Mouse (Mus musculus): ENCODE measurements around the gene Plekhg4. TPM values are rescaled to one million over a fixed set of nuclear protein-coding genes. Genes with fewer than 3 reads are reported as not detected.

The Plekhg4 gene
- polyA plus RNA-seq, 1 experiment from 2014 or later = 0.52 TPM

DNA sequence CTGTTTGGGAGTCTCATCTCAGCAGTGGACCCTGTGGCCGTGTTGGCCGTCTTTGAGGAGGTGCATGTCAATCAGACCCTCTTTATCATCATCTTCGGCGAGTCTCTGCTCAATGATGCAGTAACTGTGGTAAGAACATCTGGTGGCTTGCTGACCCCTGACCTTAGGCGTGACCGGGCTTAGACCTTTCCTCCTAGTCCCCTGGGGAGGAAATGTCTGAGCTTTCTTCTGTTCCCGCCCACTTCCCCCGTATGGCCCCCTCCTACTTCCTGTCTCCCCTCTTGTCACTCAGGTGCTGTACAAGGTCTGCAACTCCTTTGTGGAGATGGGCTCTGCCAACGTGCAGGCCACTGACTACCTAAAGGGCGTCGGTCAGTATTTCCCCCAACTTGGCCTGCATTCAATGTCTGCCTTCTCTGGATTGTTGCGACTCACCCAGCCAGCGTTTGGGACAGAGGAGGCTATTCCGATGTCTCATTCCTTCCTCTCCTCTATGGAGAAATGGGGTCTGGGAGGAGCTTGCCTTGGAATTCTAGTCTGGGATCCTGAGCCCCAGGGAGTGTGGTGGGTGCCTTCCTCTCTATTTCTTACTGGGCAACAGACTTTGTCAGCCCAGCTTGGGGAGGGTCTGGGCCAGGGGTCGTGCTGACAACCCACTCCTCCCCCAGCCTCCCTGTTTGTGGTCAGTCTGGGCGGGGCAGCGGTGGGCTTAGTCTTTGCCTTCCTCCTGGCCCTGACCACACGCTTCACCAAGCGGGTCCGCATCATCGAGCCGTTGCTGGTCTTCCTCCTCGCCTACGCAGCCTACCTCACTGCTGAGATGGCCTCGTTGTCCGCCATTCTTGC, 17.7 kb upstream of the Plekhg4 start:
- DNase-seq (ENCODE audit: low spot score) = peak; percentile 63
- Histone ChIP-seq H3K4me3 (peak overlapping the region; percentile 7; the same call in 1 of the 2 replicates), H3K36me3 (peaks cover 28% of the 10 kb centered on the region), H3K9me3 (no peaks in the 10 kb centered on the region), H3K4me1 (replicated peaks) (peaks cover 44% of the 10 kb centered on the region), H3K27ac (peak overlapping the region; percentile 54), H3K27me3 (ENCODE audit: insufficient read depth, poor library complexity, severe bottlenecking) (peaks cover 38% of the 10 kb centered on the region)
- 49% methylated on average over 26 of the region's 26 CpGs for WGBS

- 79% methylated on average over 14 of the region's 14 CpGs for WGBS
- Histone ChIP-seq H3K27me3 (ENCODE audit: insufficient read depth, poor library complexity, severe bottlenecking) (peaks cover 28% of the 10 kb centered on the region), H3K36me3 (peaks cover 28% of the 10 kb centered on the region), H3K4me3 (no peak overlapping the region), H3K4me1 (replicated peaks) (peaks cover 39% of the 10 kb centered on the region), H3K27ac (no peak overlapping the region), H3K9me3 (no peaks in the 10 kb centered on the region)
- no peak for DNase-seq (ENCODE audit: low spot score)
Measured at GRCm38 (mm10) chr8:105356681-105357080, 16.4 kb upstream of the Plekhg4 start.

- H3K27ac ChIP-seq = no peak overlapping the region
- no peak overlapping the region for H3K4me3 ChIP-seq
- H3K36me3 ChIP-seq = peaks cover 41% of the 10 kb centered on the region
- no peak for DNase-seq (ENCODE audit: low spot score)
- no peaks in the 10 kb centered on the region for H3K9me3 ChIP-seq
- peaks cover 23% of the 10 kb centered on the region for H3K27me3 ChIP-seq (ENCODE audit: insufficient read depth, poor library complexity, severe bottlenecking)
- H3K4me1 ChIP-seq (replicated peaks) = peaks cover 34% of the 10 kb centered on the region
- 67% methylated on average over 15 of the region's 15 CpGs for WGBS
Measured at GRCm38 (mm10) chr8:105359208-105359607, 13.9 kb upstream of the Plekhg4 start.

- H3K27me3 ChIP-seq (ENCODE audit: insufficient read depth, poor library complexity, severe bottlenecking) = peaks cover 23% of the 10 kb centered on the region
- H3K9me3 ChIP-seq = no peaks in the 10 kb centered on the region
- no peak overlapping the region for H3K27ac ChIP-seq
- H3K36me3 ChIP-seq = peaks cover 45% of the 10 kb centered on the region
- peaks cover 31% of the 10 kb centered on the region for H3K4me1 ChIP-seq (replicated peaks)
- WGBS = 52% methylated on average over 4 of the region's 4 CpGs
- no peak overlapping the region for H3K4me3 ChIP-seq
- no peak for DNase-seq (ENCODE audit: low spot score)
Measured at GRCm38 (mm10) chr8:105359646-105360045, 13.4 kb upstream of the Plekhg4 start.

DNA sequence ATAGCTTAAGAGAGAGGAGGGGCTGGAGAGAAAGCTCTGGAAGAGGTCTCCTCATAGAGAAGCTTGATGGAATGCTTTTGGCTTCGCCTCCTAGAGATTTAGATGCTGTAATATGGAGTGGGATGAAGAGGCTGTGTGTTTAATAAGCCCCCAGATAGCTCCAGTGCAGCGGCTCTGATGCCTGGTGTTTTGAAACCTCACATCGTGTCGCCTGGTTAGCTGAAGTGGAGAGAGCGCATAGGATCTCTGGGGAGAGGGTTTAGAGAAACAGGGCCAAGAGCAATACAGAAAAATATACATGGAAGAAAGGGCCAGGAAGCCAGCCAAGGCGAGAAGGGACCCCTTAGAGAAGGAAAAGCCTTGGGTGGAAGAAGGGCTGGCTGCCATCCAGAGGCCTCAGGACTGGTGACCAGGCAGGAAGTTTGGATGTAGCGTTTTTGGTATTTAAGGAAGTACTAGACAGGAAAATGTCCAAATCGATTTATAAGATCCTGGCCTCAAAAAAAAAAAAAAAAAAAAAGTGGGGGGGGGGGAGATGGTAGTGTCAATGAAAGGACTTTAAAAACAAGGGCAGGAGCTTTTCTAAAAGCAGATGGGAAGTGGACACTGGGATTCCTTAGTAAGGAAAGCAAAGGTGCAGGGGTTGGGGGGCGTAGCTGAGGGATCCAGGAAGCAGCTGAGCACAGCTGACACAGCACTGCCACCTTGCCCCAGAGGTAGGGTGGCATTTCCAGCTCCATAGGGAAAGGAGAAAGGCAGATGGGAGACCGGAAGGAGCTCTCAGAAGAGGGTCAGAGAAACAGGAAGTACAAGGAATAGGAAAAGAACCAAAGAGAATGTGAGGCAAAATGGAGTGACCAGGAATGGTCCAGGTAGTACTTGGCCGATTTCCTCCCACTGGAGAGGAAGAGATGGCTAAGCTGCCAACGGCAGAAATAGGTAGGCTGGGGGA, 11.0 kb upstream of the Plekhg4 start:
- 87% methylated on average over 12 of the region's 12 CpGs for WGBS
- H3K4me1 ChIP-seq (replicated peaks) = peaks cover 18% of the 10 kb centered on the region
- H3K27me3 ChIP-seq (ENCODE audit: insufficient read depth, poor library complexity, severe bottlenecking) = peaks cover 16% of the 10 kb centered on the region
- no peak for DNase-seq (ENCODE audit: low spot score)
- H3K27ac ChIP-seq = no peak overlapping the region
- H3K9me3 ChIP-seq = no peaks in the 10 kb centered on the region
- peaks cover 38% of the 10 kb centered on the region for H3K36me3 ChIP-seq
- no peak overlapping the region for H3K4me3 ChIP-seq

DNA sequence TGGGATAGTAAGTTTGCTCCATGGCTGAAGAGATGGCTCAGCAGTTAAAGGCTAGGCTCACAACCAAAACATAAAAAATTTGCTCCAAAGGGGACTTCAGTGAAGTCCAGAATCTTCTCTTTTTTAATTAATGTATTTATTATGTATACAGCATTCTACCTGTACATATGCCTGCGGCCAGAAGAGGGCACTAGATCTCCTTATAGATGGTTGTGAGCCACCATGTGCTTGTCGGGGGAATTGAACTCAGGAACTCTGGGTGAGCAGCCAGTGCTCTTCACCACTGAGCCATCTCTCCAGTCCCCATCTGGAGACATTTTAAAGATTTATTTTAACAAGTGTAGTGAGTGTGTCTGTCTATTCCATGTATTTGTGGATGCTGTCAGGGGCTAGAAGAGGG, 6.0 kb upstream of the Plekhg4 start:
- Histone ChIP-seq H3K4me3 (no peak overlapping the region), H3K27me3 (ENCODE audit: insufficient read depth, poor library complexity, severe bottlenecking) (no peaks in the 10 kb centered on the region), H3K9me3 (no peaks in the 10 kb centered on the region), H3K36me3 (peaks cover 52% of the 10 kb centered on the region), H3K27ac (no peak overlapping the region), H3K4me1 (replicated peaks) (peaks cover 10% of the 10 kb centered on the region)
- DNase-seq (ENCODE audit: low spot score) = no peak
- WGBS = 75% methylated on average over 2 of the region's 2 CpGs

DNA sequence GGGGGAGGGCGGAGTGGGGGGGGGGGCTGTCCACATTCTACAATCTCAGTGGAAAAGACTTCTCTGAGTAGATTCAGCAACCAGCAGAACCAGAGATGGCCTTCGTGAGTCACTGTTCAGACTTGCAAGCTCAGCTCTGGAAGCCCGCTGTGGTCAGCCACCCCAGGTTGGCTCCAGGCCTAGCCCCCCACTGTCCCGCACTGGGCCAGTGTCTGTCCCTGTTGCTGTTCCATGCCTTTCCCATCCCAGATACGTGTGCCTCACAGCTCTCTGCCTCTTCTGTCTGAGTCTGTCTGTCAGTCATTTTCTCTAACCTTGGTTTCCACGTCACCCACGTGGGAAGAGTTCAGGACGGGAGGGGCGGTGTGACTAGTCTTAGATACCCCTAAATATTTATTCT, 601 bp upstream of the Plekhg4 start:
- no peak for DNase-seq (ENCODE audit: low spot score)
- peaks cover 32% of the 10 kb centered on the region for H3K4me1 ChIP-seq (replicated peaks)
- 73% methylated on average over 9 of the region's 9 CpGs for WGBS
- H3K4me3 ChIP-seq = no peak overlapping the region
- H3K27ac ChIP-seq = no peak overlapping the region
- peaks cover 12% of the 10 kb centered on the region; the same call in 1 of the 2 replicates for H3K27me3 ChIP-seq (ENCODE audit: insufficient read depth, poor library complexity, severe bottlenecking)
- H3K9me3 ChIP-seq = peaks cover 8% of the 10 kb centered on the region
- peaks cover 20% of the 10 kb centered on the region for H3K36me3 ChIP-seq

GRCm38 (mm10) chr8:105374513-105374966, 1.5 kb downstream of the Plekhg4 start:
- Histone ChIP-seq H3K9me3 (peaks cover 8% of the 10 kb centered on the region), H3K4me3 (peak overlapping the region; percentile 42), H3K36me3 (0 out of 2 replicates have a peak, but pooled peaks cover 4% of the 10 kb centered on the region), H3K4me1 (replicated peaks) (peaks cover 23% of the 10 kb centered on the region), H3K27me3 (ENCODE audit: insufficient read depth, poor library complexity, severe bottlenecking) (peaks cover 12% of the 10 kb centered on the region; the same call in 1 of the 2 replicates), H3K27ac (peak overlapping the region; percentile 64)
- DNase-seq (ENCODE audit: low spot score) = peak; percentile 52
- 26% methylated on average over 33 of the region's 33 CpGs for WGBS

DNA sequence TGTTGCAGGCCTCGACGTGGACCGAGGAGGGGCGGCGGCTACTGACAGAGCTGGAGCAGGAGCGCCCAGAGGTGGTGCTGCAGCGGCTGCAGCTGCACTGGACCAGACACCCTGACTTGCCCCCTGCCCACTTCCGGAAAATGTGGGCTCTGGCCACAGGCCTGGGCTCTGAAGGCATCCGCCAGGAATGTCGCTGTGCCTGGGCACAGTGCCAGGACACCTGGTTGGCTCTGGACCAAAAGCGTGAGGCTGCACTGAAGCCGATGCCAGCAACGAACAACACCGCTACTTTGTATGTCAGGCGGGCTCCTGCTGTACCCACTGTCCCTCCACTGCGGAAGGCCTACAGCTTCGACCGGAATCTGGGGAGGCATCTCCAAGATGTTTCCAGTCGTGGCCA, 5.6 kb downstream of the Plekhg4 start:
- 86% methylated on average over 19 of the region's 19 CpGs for WGBS
- H3K36me3 ChIP-seq = no peaks in the 10 kb centered on the region
- H3K27me3 ChIP-seq (ENCODE audit: insufficient read depth, poor library complexity, severe bottlenecking) = peaks cover 9% of the 10 kb centered on the region; the same call in 1 of the 2 replicates
- H3K4me1 ChIP-seq (replicated peaks) = peaks cover 20% of the 10 kb centered on the region
- DNase-seq (ENCODE audit: low spot score) = no peak
- no peak overlapping the region; the same call in 1 of the 2 replicates for H3K27ac ChIP-seq
- H3K9me3 ChIP-seq = peaks cover 8% of the 10 kb centered on the region
- no peak overlapping the region for H3K4me3 ChIP-seq

DNA sequence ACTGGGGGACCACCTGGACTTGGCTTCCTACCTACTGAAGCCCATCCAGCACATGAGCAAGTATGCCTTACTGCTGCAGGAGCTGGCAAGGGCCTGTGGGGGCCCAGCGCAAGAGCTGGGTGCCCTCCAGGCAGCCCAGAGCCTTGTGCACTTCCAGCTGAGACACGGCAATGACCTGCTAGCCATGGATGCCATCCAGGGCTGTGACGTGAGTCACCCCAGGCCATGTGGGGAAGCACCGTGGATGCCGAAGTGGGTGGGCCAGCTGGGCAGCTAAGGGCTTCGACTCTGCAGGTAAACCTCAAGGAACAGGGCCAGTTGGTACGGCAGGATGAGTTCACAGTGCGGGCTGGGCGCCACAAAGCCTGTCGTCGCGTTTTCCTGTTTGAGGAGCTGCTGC, 7.2 kb downstream of the Plekhg4 start:
- H3K9me3 ChIP-seq = no peaks in the 10 kb centered on the region
- 83% methylated on average over 12 of the region's 12 CpGs for WGBS
- H3K27me3 ChIP-seq (ENCODE audit: insufficient read depth, poor library complexity, severe bottlenecking) = peaks cover 3% of the 10 kb centered on the region; the same call in 1 of the 2 replicates
- DNase-seq (ENCODE audit: low spot score) = no peak
- H3K4me3 ChIP-seq = no peak overlapping the region
- no peak overlapping the region for H3K27ac ChIP-seq
- peaks cover 10% of the 10 kb centered on the region; the same call in 1 of the 2 replicates for H3K4me1 ChIP-seq (replicated peaks)
- H3K36me3 ChIP-seq = no peaks in the 10 kb centered on the region

GRCm38 (mm10) chr8:105384070-105384469, 11.0 kb downstream of the Plekhg4 start:
- Histone ChIP-seq H3K4me3 (no peak overlapping the region), H3K27ac (no peak overlapping the region), H3K36me3 (no peaks in the 10 kb centered on the region), H3K4me1 (replicated peaks) (peaks cover 18% of the 10 kb centered on the region; the same call in 1 of the 2 replicates), H3K27me3 (ENCODE audit: insufficient read depth, poor library complexity, severe bottlenecking) (peaks cover 3% of the 10 kb centered on the region; the same call in 1 of the 2 replicates), H3K9me3 (no peaks in the 10 kb centered on the region)
- WGBS = 96% methylated on average over 2 of the region's 2 CpGs
- no peak for DNase-seq (ENCODE audit: low spot score)

- Histone ChIP-seq H3K27me3 (ENCODE audit: insufficient read depth, poor library complexity, severe bottlenecking) (no peaks in the 10 kb centered on the region), H3K27ac (no peak overlapping the region), H3K36me3 (no peaks in the 10 kb centered on the region), H3K9me3 (no peaks in the 10 kb centered on the region), H3K4me1 (replicated peaks) (peaks cover 14% of the 10 kb centered on the region; the same call in 1 of the 2 replicates), H3K4me3 (no peak overlapping the region)
- WGBS = 57% methylated on average over 1 of the region's 1 CpGs
- DNase-seq (ENCODE audit: low spot score) = no peak
Measured at GRCm38 (mm10) chr8:105387151-105387550, 14.1 kb downstream of the Plekhg4 start.

All from hindbrain, embryonic 10.5 days (tissue).